Mouse (Mus musculus): ENCODE results near the gene Crhr2. TPM values are rescaled to one million over a fixed set of nuclear protein-coding genes. Genes with fewer than 3 reads are reported as not detected.

Gene Crhr2
- polyA plus RNA-seq, 1 experiment: 0.01 TPM

DNA sequence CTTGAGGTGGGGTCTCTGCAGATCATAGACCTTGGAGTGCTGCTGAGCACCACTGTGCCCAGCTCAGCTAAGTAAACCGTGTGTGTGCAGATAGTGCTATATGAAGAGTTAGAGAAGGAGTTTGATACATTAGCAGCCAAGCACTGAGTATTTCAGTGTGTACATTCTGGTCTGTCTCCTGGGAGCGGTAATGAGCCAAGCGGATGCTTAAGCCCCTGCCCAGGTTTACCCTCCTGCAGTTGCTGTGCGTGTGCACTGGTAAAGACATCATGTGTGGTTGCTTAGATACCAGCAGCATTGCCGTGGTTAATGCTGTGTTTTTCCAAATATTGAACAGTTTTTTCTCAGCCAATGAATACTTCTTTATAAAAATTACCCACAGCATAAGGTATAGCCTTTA is 88.3 kb downstream of the Crhr2 start:
- no peak for TF ChIP-seq FOSL1 (IDR thresholded peaks at IDR 0.05; ENCODE audit: insufficient read depth, low read length, poor library complexity, severe bottlenecking)
- TF ChIP-seq USF1 (IDR thresholded peaks at IDR 0.05; ENCODE audit: low read depth): no peak
- no peak for TF ChIP-seq CEBPB (IDR thresholded peaks at IDR 0.05; ENCODE audit: low read depth)
- no peak for TF ChIP-seq CTCF (IDR thresholded peaks at IDR 0.05; ENCODE audit: control insufficient read depth, insufficient read depth, insufficient read length)
- TF ChIP-seq MYOG (IDR thresholded peaks at IDR 0.05; ENCODE audit: control insufficient read depth, extremely low read depth, insufficient read length): no peak
- no peak for TF ChIP-seq MAX (IDR thresholded peaks at IDR 0.05)
- no peak for TF ChIP-seq MYOD1 (IDR thresholded peaks at IDR 0.05; ENCODE audit: control insufficient read depth, insufficient read length, low read depth)
- Histone ChIP-seq H3K36me3 (ENCODE audit: control insufficient read depth, insufficient read depth) (peaks cover 33% of the 10 kb centered on the region), H3K4me3 (ENCODE audit: insufficient read depth, poor library complexity, severe bottlenecking) (no peak overlapping the region), H3K79me3 (ENCODE audit: low read depth) (peaks cover 72% of the 10 kb centered on the region), H3ac (ENCODE audit: control insufficient read depth, insufficient read length, low read depth) (no peak overlapping the region), H3K79me2 (ENCODE audit: control insufficient read depth, insufficient read depth) (peaks cover 81% of the 10 kb centered on the region), H3K27me3 (ENCODE audit: control insufficient read depth, insufficient read depth, insufficient read length) (no peaks in the 10 kb centered on the region)

- H3K79me3 ChIP-seq (ENCODE audit: low read depth): peaks cover 86% of the 10 kb centered on the region
- TF ChIP-seq FOSL1 (IDR thresholded peaks at IDR 0.05; ENCODE audit: insufficient read depth, low read length, poor library complexity, severe bottlenecking) (no peak), MAX (IDR thresholded peaks at IDR 0.05) (no peak), MYOD1 (IDR thresholded peaks at IDR 0.05; ENCODE audit: control insufficient read depth, insufficient read length, low read depth) (no peak), USF1 (IDR thresholded peaks at IDR 0.05; ENCODE audit: low read depth) (no peak), CEBPB (IDR thresholded peaks at IDR 0.05; ENCODE audit: low read depth) (no peak), CTCF (IDR thresholded peaks at IDR 0.05; ENCODE audit: control insufficient read depth, insufficient read depth, insufficient read length) (no peak), MYOG (IDR thresholded peaks at IDR 0.05; ENCODE audit: control insufficient read depth, extremely low read depth, insufficient read length) (no peak)
Observed at GRCm38 (mm10) chr6:55043206-55043605, 89.6 kb downstream of the Crhr2 start.

More at GRCm38 (mm10) chr6:55043206-55043605, 89.6 kb downstream of the Crhr2 start:
- Histone ChIP-seq H3K36me3 (ENCODE audit: control insufficient read depth, insufficient read depth) (peaks cover 27% of the 10 kb centered on the region), H3K4me3 (ENCODE audit: insufficient read depth, poor library complexity, severe bottlenecking) (no peak overlapping the region), H3K79me2 (ENCODE audit: control insufficient read depth, insufficient read depth) (peaks cover 95% of the 10 kb centered on the region), H3ac (ENCODE audit: control insufficient read depth, insufficient read length, low read depth) (no peak overlapping the region), H3K27me3 (ENCODE audit: control insufficient read depth, insufficient read depth, insufficient read length) (no peaks in the 10 kb centered on the region)

Other genes starting within 250 kb of the Crhr2 start
- gene Nod1, start 160.4 kb downstream of the Crhr2 start, polyA plus RNA-seq (2012; fragmentation: generic; extraction: Trizol): 1.1 TPM
- 5.7 TPM for gene Ggct, start 140.1 kb downstream of the Crhr2 start, polyA plus RNA-seq (2012; fragmentation: generic; extraction: Trizol)
- 204 TPM for gene Gars, start 95.0 kb downstream of the Crhr2 start, polyA plus RNA-seq (2012; fragmentation: generic; extraction: Trizol)
- gene Inmt, start 42.0 kb upstream of the Crhr2 start, polyA plus RNA-seq (2012; fragmentation: generic; extraction: Trizol): not detected
- gene Mindy4, start 70.4 kb upstream of the Crhr2 start, polyA plus RNA-seq (2012; fragmentation: generic; extraction: Trizol): 2.6 TPM
- 206 TPM for gene Aqp1, start 203.4 kb upstream of the Crhr2 start, polyA plus RNA-seq (2012; fragmentation: generic; extraction: Trizol)
- not detected for gene Ghrhr, start 243.3 kb upstream of the Crhr2 start, polyA plus RNA-seq (2012; fragmentation: generic; extraction: Trizol)